Mouse (Mus musculus) ES-E14 (cell line): ENCODE data around the gene Foxl1. TPM values are rescaled to one million over a fixed set of nuclear protein-coding genes. Genes with fewer than 3 reads are reported as not detected.

Source experiments
- DNase-seq: peaks from one replicate; pipeline ENCODE4 v3.0.0-alpha.2; 2013; ENCODE audit warnings: low read depth, low spot score
- H3K27ac ChIP-seq: 2 replicates; pipeline ENCODE4 v1.5.1; 2012; ENCODE audit warnings: low read depth, mild to moderate bottlenecking, low read length, moderate library complexity, mixed read lengths; ENCODE audit not compliant: poor library complexity, insufficient read depth, severe bottlenecking
- H3K36me3 ChIP-seq: 2 replicates; pipeline ENCODE4 v1.6.1; 2012; ENCODE audit warnings: mild to moderate bottlenecking, low read length, moderate library complexity, mixed read lengths; ENCODE audit not compliant: control insufficient read depth, poor library complexity, insufficient read depth, severe bottlenecking
- H3K4me1 ChIP-seq, 2 experiments: fragments of 150-350 bp in 1 of 2; sonication (generic) in 1 of 2; 2 replicates each; pipeline ENCODE4 v1.6.1; 2012; ENCODE audit warnings: low read length in 2 of 2, mild to moderate bottlenecking in 1 of 2, mixed read lengths in 1 of 2; ENCODE audit not compliant: control insufficient read depth in 2 of 2, insufficient read depth in 2 of 2, poor library complexity in 1 of 2
- H3K4me3 ChIP-seq, 2 experiments: fragments of 150-350 bp in 1 of 2; sonication (generic) in 1 of 2; 2 replicates each; pipeline ENCODE4 v1.5.1; 2012; ENCODE audit warnings: low read length in 2 of 2, low read depth in 1 of 2, mild to moderate bottlenecking in 1 of 2, mixed read lengths in 1 of 2; ENCODE audit not compliant: insufficient read depth in 1 of 2, poor library complexity in 1 of 2, severe bottlenecking in 1 of 2
- H3K9ac ChIP-seq: 2 replicates; pipeline ENCODE4 v1.6.1; 2012; ENCODE audit warnings: low read depth, mild to moderate bottlenecking, low read length, mixed read lengths; ENCODE audit not compliant: poor library complexity, insufficient read depth, severe bottlenecking
- H3K9me3 ChIP-seq: fragments of 150-350 bp; sonication (generic); 2 replicates; pipeline ENCODE4 v1.6.1; 2012; ENCODE audit warnings: low read depth, mild to moderate bottlenecking, low read length; ENCODE audit not compliant: control insufficient read depth, insufficient read depth
- CHD2 ChIP-seq: IDR thresholded peaks from 2 replicates; pipeline ENCODE4 v1.6.1; 2014; ENCODE audit warnings: mild to moderate bottlenecking, low read depth, low read length, inconsistent platforms
- HCFC1 ChIP-seq: IDR thresholded peaks from 2 replicates; pipeline ENCODE4 v1.6.1; 2012; ENCODE audit warnings: low read length, inconsistent platforms, borderline replicate concordance; ENCODE audit not compliant: insufficient read depth
- MAFK ChIP-seq: IDR thresholded peaks from 2 replicates; pipeline ENCODE4 v1.6.1; 2014; ENCODE audit warnings: mild to moderate bottlenecking, low read depth, low read length, inconsistent platforms; ENCODE audit not compliant: insufficient read depth
- ZC3H11A ChIP-seq: IDR thresholded peaks from 2 replicates; pipeline ENCODE4 v1.6.1; 2012; ENCODE audit warnings: low read depth, mild to moderate bottlenecking, inconsistent platforms, low read length, borderline replicate concordance
- ZNF384 ChIP-seq: IDR thresholded peaks from 2 replicates; pipeline ENCODE4 v1.6.1; 2012; ENCODE audit warnings: low read depth, low read length, inconsistent platforms
- in situ Hi-C, 2 experiments: fragments of 600-800 bp; cut with MboI; formaldehyde crosslinking; loops; one replicate each; pipeline ENCODE4 v1.15.1; 2025; ENCODE audit warnings: low sequenced_read_pairs in 2 of 2, inconsistent platforms in 1 of 2; ENCODE audit not compliant: unreplicated experiment in 2 of 2
- total RNA-seq: library from RNA; depleted of rRNA; stranded (reverse); fragments of 300-350 nt; gene quantifications from 2 replicates; pipeline ENCODE4 v1.2.3, GENCODE M21; 2012

Foxl1 gene
- total RNA-seq, 1 experiment, result 0.09 TPM

GRCm38 (mm10) chr8:121127291-121127701 lies 444 bp upstream of the Foxl1 start:
- Histone ChIP-seq H3K9ac (no peak overlapping the region), H3K4me1 (peaks cover 0 to 7% of the 10 kb centered on the region in 2 experiments; a peak in 1 of 4 replicates), H3K4me3 (no peak overlapping the region), H3K27ac (no peak overlapping the region), H3K36me3 (no peaks in the 10 kb centered on the region), H3K9me3 (no peaks in the 10 kb centered on the region)
- in situ Hi-C loops, result loop anchor here in 1 of 2 experiments (5.0 kb wide), 1 partner anchor 195 kb away; no protein-coding TSS in a partner anchor
- DNase-seq, result no peak
- TF ChIP-seq ZC3H11A, result no peak
- TF ChIP-seq CHD2, result no peak
- TF ChIP-seq MAFK, result no peak
- TF ChIP-seq HCFC1, result no peak
- TF ChIP-seq ZNF384, result no peak

GRCm38 (mm10) chr8:121128531-121129264 lies 958 bp downstream of the Foxl1 start:
- no peaks in the 10 kb centered on the region for H3K36me3 ChIP-seq
- no peaks in the 10 kb centered on the region for H3K9me3 ChIP-seq
- H3K27ac ChIP-seq, result no peak overlapping the region
- no peak for DNase-seq
- TF ChIP-seq ZNF384 (no peak), HCFC1 (no peak), ZC3H11A (no peak), MAFK (no peak), CHD2 (no peak)
- H3K4me1 ChIP-seq, result peaks cover 0 to 7% of the 10 kb centered on the region in 2 experiments; a peak in 1 of 4 replicates
- H3K4me3 ChIP-seq, result peak overlapping the region in 1 of 2 experiments; percentile 37; a peak in 1 of 4 replicates
- in situ Hi-C loops, result loop anchor here in 1 of 2 experiments (5.0 kb wide), 1 partner anchor 194 kb away; no protein-coding TSS in a partner anchor
- H3K9ac ChIP-seq, result no peak overlapping the region

- Histone ChIP-seq H3K9me3 (no peaks in the 10 kb centered on the region), H3K4me3 (no peak overlapping the region), H3K27ac (no peak overlapping the region), H3K9ac (no peak overlapping the region), H3K36me3 (no peaks in the 10 kb centered on the region), H3K4me1 (peaks cover 0 to 7% of the 10 kb centered on the region in 2 experiments; a peak in 1 of 4 replicates)
- in situ Hi-C loops, result loop anchor here in 1 of 2 experiments (5.0 kb wide), 1 partner anchor 193 kb away; no protein-coding TSS in a partner anchor
- DNase-seq, result no peak
- TF ChIP-seq HCFC1 (no peak), CHD2 (no peak), ZNF384 (no peak), ZC3H11A (no peak), MAFK (no peak)
These were observed 1.7 kb downstream of the Foxl1 start for GRCm38 (mm10) chr8:121129265-121129940.

- in situ Hi-C loops, result no loop called here
- H3K27ac ChIP-seq, result no peak overlapping the region
- no peak overlapping the region for H3K9ac ChIP-seq
- peaks cover 0 to 4% of the 10 kb centered on the region in 2 experiments; a peak in 1 of 4 replicates for H3K4me1 ChIP-seq
- H3K36me3 ChIP-seq, result no peaks in the 10 kb centered on the region
- no peak for DNase-seq
- H3K9me3 ChIP-seq, result no peaks in the 10 kb centered on the region
- no peak for TF ChIP-seq MAFK
- TF ChIP-seq HCFC1, result no peak
- no peak for TF ChIP-seq ZNF384
- TF ChIP-seq CHD2, result no peak
- TF ChIP-seq ZC3H11A, result no peak
- H3K4me3 ChIP-seq, result no peak overlapping the region
These were observed 2.8 kb downstream of the Foxl1 start for GRCm38 (mm10) chr8:121130522-121130921.
